Mouse (Mus musculus): ENCODE measurements around the gene Zfp853.

GRCm38 (mm10) chr5:143264689-143265088 is 28.7 kb downstream of the Zfp853 start:
- TF ChIP-seq POLR2A (IDR thresholded peaks at IDR 0.05; ENCODE audit: control insufficient read depth, low read depth, low read length): no peak
- no peak for TF ChIP-seq CTCF (IDR thresholded peaks at IDR 0.05; ENCODE audit: control insufficient read depth, insufficient read depth, insufficient replicate concordance, low read depth, low read length)

All from testis, adult 2 months (tissue).